Mouse (Mus musculus) right cerebral cortex, postnatal 4 days (tissue): ENCODE data around the gene Tex35.

Source experiments
- DNase-seq: peaks from one replicate; pipeline ENCODE4 v3.0.0-alpha.2; 2022

Tex35 gene

GRCm38 (mm10) chr1:157108580-157108979 is at the start of gene Tex35:
TSS of gene Tex35 (minus strand) at chr1:157108680.
- no peak for DNase-seq

GRCm38 (mm10) chr1:157153781-157154180 is 45.3 kb upstream of the Tex35 start:
- no peak for DNase-seq

- no peak for DNase-seq
Observed at GRCm38 (mm10) chr1:157150107-157150506, 41.6 kb upstream of the Tex35 start.

- no peak for DNase-seq
Observed at GRCm38 (mm10) chr1:157144621-157145020, 36.1 kb upstream of the Tex35 start.

GRCm38 (mm10) chr1:157143326-157143932 is 34.9 kb upstream of the Tex35 start:
- DNase-seq: no peak

GRCm38 (mm10) chr1:157141014-157141413 is 32.5 kb upstream of the Tex35 start:
- DNase-seq: no peak

GRCm38 (mm10) chr1:157137854-157138241 is 29.4 kb upstream of the Tex35 start:
- DNase-seq: no peak

GRCm38 (mm10) chr1:157137132-157137853 is 28.8 kb upstream of the Tex35 start:
- peak; percentile 47 for DNase-seq

GRCm38 (mm10) chr1:157128219-157128618 is 19.7 kb upstream of the Tex35 start:
- no peak for DNase-seq

- DNase-seq: no peak
Observed at GRCm38 (mm10) chr1:157123836-157124235, 15.4 kb upstream of the Tex35 start.

GRCm38 (mm10) chr1:157119168-157119567 is 10.7 kb upstream of the Tex35 start:
- no peak for DNase-seq

- DNase-seq: no peak
Observed at GRCm38 (mm10) chr1:157117440-157117839, 9.0 kb upstream of the Tex35 start.

- no peak for DNase-seq
Observed at GRCm38 (mm10) chr1:157114492-157114891, 6.0 kb upstream of the Tex35 start.

GRCm38 (mm10) chr1:157110287-157110835 is 1.9 kb upstream of the Tex35 start:
- DNase-seq: no peak

- no peak for DNase-seq
Observed at GRCm38 (mm10) chr1:157101122-157101865, 7.2 kb downstream of the Tex35 start.

GRCm38 (mm10) chr1:157095534-157095933 is 12.9 kb downstream of the Tex35 start:
- no peak for DNase-seq

GRCm38 (mm10) chr1:157092622-157093021 is 15.9 kb downstream of the Tex35 start:
- no peak for DNase-seq

GRCm38 (mm10) chr1:157092140-157092539 is 16.3 kb downstream of the Tex35 start:
- DNase-seq: no peak

- no peak for DNase-seq
Observed at GRCm38 (mm10) chr1:157090835-157091234, 17.6 kb downstream of the Tex35 start.

- peak; percentile 84 for DNase-seq
Observed at GRCm38 (mm10) chr1:157086097-157086994, 22.1 kb downstream of the Tex35 start.

GRCm38 (mm10) chr1:157082931-157083330 is 25.5 kb downstream of the Tex35 start:
- no peak for DNase-seq

GRCm38 (mm10) chr1:157081999-157082398 is 26.5 kb downstream of the Tex35 start:
- DNase-seq: no peak
